Mouse (Mus musculus): ENCODE measurements at regions not wholly inside any gene's neighbourhood (a gene's known extent, or its start where the extent isn't known, plus 50 kb on each side); places are given as distances from the start of the nearest gene placed in this dataset.

DNA sequence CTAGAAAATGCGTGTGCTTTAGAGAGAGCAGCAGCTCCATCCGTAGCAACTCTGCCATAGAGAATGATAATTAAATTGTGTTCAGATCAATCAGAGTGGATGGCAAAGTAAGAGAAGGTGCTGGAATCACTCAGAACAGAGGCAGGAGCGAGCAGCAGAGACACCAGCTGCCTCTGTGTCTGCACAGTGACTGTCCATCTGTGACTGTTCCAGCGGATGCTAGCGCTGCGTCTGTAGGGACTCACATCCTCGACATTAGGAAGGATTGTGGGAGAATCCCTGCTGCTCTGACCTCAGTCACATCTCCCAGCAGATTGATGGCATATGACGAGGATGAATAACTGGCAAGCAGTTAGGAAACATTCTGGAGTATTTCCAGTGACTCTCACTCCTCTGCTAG is 99.8 kb downstream of the Tsen15 start:
- TF ChIP-seq MAX (IDR thresholded peaks at IDR 0.05; ENCODE audit: low read depth) (no peak), POLR2A (IDR thresholded peaks at IDR 0.05; ENCODE audit: insufficient read length, low read depth) (no peak), TCF12 (IDR thresholded peaks at IDR 0.05; ENCODE audit: insufficient read depth, poor library complexity, severe bottlenecking) (no peak), E2F4 (IDR thresholded peaks at IDR 0.05; ENCODE audit: insufficient read depth) (no peak), REST (IDR thresholded peaks at IDR 0.05; ENCODE audit: insufficient read depth, insufficient read length) (no peak), MYOG (IDR thresholded peaks at IDR 0.05; ENCODE audit: control insufficient read depth in 1 of 3, insufficient read depth in 1 of 3, insufficient read length in 2 of 3, low read depth in 2 of 3) (no peak), POLR2AphosphoS2 (IDR thresholded peaks at IDR 0.05; ENCODE audit: insufficient read length, low read depth) (no peak), USF1 (IDR thresholded peaks at IDR 0.05; ENCODE audit: low read depth) (no peak), SRF (IDR thresholded peaks at IDR 0.05; ENCODE audit: control insufficient read depth, insufficient read length, low read depth) (no peak), CEBPB (IDR thresholded peaks at IDR 0.05; ENCODE audit: insufficient read depth, poor library complexity, severe bottlenecking) (no peak), MYOD1 (IDR thresholded peaks at IDR 0.05; ENCODE audit: control insufficient read depth in 1 of 3, insufficient read length in 2 of 3, low read depth in 2 of 3) (no peak), TCF3 (IDR thresholded peaks at IDR 0.05; ENCODE audit: insufficient read length, low read depth) (no peak)
